Mouse (Mus musculus) cerebellum, adult 9-11 months (tissue): ENCODE measurements around the gene Nhlrc3.

ENCODE experiments used
- DNase-seq: peaks from one replicate; pipeline ENCODE4 v3.0.0; 2022

Gene Nhlrc3

DNA sequence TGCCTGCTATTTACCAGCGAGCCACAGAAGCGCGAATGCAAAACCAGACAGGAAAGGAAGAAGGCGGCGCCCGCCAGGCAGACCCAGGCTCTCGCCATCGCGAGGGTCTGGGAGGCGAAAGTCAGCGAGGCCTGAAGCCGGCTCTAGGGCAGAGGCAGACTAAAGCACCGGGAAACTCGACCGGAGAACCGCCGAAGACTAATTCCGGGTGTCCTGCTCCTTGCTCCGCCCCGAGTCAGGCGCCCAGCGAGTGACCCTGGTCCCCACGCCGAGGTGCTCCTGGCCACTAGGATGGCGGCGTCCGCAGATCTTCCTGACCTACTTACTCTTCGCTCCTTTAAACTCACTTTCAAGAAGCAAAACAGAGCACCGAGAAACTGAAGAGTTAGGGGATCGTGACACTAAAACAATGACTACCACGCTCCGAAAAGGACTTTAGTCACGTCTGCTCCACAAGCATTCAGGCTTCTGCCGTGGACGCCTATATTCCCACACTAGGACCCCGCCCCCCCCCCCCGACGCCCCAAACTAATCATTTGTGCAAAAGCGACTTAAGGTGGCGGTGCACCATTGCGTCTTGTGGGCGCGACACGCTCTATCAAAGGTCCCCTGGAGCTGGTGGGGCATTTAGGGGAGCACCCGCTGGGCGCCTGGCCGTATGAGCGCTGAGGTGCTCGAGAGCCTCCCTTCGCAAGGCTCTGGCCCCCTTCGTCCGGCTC lies at the start of gene Nhlrc3, which contains the start of gene Proser1:
Nhlrc3 (minus strand) TSS at position 287 of the 719 bp plus-strand sequence.
Proser1 (plus strand) TSS at position 621 of the 719 bp plus-strand sequence.
- DNase-seq, result peak; percentile 96

- no peak for DNase-seq
Measured at GRCm38 (mm10) chr3:53502428-53502827, 39.3 kb upstream of the Nhlrc3 start.

DNA sequence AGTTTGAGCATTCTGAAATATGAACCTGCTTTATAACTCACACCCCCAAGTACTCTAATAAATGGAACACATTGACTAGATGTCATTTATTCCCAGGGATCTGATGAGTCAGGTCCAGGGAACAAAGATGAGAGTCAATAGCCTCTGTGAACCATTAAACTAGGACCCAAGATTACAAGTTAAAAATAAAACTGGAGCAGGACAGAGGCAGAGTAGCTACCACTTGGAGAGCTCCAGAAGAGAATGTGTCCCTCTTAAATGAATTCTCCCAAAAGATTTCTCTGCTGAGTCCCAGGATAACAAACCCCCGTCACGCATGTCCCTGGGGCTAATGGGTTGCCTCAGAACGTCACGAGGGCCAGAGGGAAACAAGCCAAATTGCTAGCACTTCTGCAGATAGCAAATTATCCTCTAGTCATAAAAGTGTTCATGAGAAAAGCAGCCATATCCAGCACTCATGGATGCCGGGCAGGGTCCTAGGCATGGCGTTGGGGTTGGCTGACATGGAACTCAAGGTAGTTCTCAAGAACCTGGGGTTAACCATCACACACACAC lies 35.3 kb upstream of the Nhlrc3 start:
- no peak for DNase-seq

DNA sequence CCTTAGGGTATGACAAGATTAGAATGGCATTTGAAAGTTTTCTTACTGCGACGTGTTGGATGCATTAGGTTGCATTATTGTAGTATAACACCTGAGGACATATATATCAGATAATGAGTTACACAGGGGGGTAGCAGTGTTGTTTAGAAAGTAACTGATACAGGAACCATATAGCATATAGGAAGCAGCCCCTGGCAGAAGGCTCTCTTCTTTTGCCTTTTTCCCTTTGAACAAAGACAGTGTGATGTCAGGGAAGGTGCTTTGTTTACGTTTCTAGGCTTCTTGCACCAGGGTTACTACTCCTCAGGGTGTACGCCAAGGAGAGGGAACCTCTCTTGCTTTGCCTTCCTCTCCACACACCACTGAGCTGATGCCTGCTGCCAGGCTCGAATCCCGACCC lies 25.2 kb upstream of the Nhlrc3 start, which contains the start of gene Stoml3:
Stoml3 (plus strand) TSS at position 301 of the 400 bp plus-strand sequence.
- DNase-seq, result no peak

DNA sequence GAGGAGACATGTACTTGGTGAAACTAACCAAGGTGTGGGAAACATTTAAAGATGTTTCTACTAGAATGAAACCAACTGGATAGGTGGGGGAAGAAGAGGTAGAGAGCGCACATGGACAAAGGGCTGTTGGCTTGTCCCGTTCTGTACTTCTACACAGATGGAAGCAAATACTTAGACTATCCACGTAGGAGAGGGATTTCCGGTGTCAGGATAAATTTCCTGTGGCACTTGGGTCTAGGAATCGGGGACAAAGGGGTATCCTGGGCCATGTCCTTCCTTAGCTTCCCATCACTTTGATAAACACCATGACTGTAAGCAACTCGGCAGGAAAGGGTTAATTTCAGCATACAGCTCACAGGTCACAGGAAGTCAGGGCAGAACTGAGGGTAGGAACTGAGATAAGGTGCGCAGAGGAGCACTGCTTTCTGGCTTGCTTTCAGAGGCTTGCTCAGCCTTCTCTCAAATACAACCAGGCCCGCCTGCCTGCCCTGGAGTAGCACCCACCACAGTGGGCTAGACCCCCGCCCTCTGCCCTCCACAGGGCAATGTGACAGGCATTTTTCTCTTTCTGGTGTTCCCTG lies 24.0 kb upstream of the Nhlrc3 start:
- DNase-seq, result no peak

GRCm38 (mm10) chr3:53486561-53486960 lies 23.4 kb upstream of the Nhlrc3 start:
- DNase-seq, result no peak

- DNase-seq, result no peak
Measured at GRCm38 (mm10) chr3:53483414-53484059, 20.4 kb upstream of the Nhlrc3 start.

DNA sequence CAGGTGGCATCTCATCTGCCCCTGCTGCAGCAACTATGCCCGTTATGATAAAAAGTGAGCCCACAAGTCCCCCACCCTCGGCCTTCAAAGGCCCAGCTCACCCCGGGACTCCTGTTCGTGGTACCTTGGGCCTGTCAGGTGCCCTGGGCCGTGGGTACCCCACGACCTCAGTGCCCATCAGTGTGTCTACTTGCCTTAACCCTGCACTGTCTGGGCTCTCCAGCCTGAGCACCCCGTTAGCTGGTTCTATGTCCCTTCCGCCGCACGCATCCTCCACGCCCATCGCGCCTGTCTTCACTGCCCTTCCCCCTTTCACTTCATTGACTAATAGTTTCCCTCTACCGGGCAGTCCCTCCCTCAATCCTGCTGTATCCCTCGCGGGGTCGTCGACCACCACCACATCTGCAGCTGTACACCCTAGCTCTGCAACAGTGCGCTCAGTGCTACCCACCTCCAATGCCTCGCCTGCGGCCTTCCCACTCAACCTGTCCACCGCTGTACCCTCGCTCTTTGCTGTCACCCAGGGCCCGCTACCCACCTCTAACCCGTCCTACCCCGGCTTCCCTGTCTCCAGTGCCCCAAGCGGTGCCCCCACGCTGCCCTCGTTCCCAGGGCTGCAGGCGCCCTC lies 15.4 kb upstream of the Nhlrc3 start:
- peak; percentile 34 for DNase-seq

DNA sequence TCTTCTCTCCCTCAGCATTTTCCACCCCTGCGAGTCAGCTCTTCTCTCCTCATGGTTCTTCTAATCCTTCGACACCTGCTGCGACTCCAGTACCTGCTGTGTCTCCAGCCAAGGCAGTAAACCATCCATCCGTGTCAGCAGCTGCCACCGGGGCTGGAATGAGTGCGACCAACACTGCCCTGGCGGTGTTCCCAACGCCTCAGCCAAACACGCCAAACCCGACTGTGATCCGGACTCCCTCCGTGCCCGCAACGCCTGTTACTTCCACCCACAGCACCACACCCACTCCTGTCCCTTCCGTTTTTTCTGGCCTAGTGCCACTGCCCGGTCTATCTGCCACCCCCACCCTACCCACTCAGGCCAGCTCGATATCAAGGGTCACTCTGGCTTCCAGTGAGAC lies 14.3 kb upstream of the Nhlrc3 start:
- DNase-seq, result peak; percentile 66

- peak; percentile 41 for DNase-seq
Measured at GRCm38 (mm10) chr3:53475889-53476288, 12.8 kb upstream of the Nhlrc3 start.

DNA sequence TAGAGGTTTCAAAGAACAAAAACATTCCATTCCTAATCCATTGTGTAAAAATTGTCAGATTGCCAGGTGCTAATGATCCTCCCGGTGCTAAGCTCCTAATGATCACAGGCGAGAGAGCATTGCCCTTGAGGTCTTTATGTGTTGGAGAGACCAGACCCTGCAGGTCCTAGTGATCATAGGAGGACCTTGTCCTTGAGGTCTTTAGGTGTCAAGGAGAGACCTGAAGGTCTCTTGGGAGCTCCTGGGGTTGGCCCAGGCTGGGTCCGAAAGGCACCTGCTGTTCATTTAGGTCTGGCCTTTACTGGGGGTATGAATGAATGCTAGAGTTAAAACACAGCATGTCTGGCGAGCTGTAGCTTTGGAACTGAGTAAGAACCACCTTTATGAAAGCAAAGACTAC lies 11.0 kb upstream of the Nhlrc3 start:
- no peak for DNase-seq

DNA sequence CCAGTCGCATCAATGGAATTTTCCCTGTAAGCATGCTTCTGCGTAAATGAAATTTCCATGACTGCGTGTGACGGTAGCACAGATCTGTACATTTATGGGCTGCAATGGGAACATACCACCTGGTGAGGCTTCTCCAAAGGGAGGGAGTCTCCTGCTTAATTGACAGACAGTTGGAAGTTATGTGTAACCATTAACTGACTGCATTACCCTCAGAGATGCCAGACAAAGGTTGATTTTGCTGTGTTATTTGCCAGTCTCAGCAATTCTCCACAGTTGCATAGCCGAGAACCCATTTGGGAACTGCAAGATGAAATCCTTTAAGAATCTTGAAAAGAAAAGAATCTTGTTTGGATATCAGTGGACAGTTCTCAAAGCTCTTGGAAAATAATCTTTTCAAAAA lies 8.9 kb upstream of the Nhlrc3 start:
- no peak for DNase-seq

- no peak for DNase-seq
Measured at GRCm38 (mm10) chr3:53469650-53470049, 6.5 kb upstream of the Nhlrc3 start.

- no peak for DNase-seq
Measured at GRCm38 (mm10) chr3:53467356-53467755, 4.2 kb upstream of the Nhlrc3 start.

GRCm38 (mm10) chr3:53466481-53466880 lies 3.3 kb upstream of the Nhlrc3 start:
- no peak for DNase-seq

GRCm38 (mm10) chr3:53465330-53465729 lies 2.2 kb upstream of the Nhlrc3 start:
- no peak for DNase-seq

GRCm38 (mm10) chr3:53464146-53464698 lies 1.1 kb upstream of the Nhlrc3 start:
- DNase-seq, result no peak

GRCm38 (mm10) chr3:53463765-53464114 lies 608 bp upstream of the Nhlrc3 start:
- DNase-seq, result no peak

DNA sequence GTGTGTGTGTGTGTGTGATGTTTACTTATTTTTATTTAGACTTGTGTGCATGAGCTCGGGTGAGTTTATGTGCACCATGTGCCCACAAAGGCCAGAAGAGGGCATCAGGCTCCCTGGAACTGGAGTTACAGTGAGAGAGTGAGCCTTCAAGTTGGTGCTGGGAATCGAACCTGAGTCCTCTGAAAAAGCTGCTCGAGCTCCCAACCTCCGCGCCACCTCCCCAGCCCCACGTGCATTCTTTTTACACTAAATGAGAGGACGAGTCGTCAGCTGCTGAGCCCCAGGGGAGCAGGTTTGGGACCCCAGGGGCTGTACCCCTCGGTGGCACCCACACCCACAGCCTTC lies 459 bp downstream of the Nhlrc3 start:
- no peak for DNase-seq

- no peak for DNase-seq
Measured at GRCm38 (mm10) chr3:53460106-53460505, 3.0 kb downstream of the Nhlrc3 start.

DNA sequence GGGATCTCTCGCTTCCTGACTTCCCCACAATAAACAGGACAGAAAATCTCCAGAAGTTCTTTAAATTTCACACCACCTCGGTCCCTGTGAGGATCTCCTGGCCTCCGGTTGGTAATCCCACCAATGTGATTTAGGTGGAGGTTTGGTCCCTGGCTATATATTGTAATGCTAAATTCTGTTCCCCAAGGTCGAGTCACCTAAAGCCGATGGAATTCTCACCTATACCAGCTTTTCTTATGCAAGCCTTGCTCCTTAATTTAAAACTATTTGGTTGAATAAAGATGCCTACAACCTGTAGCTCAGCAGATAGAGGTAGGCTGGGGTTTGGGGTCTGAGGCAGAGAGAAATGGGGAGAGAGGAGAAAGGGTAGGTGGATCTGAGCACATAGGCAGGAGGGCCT lies 5.4 kb downstream of the Nhlrc3 start:
- DNase-seq, result no peak

- no peak for DNase-seq
Measured at GRCm38 (mm10) chr3:53454984-53455383, 8.1 kb downstream of the Nhlrc3 start.

- DNase-seq, result no peak
Measured at GRCm38 (mm10) chr3:53454561-53454960, 8.6 kb downstream of the Nhlrc3 start.
